Mouse (Mus musculus) lung, embryonic 14.5 days (tissue): ENCODE measurements at regions not wholly inside any gene's neighbourhood (a gene's known extent, or its start where the extent isn't known, plus 50 kb on each side); places are given as distances from the start of the nearest gene placed in this dataset.
A peak's percentile ranks its signal among the peaks of the same experiment; 100 is the strongest.

Source experiments
- ATAC-seq: fragments of 200-750 bp; cut with Nextera tagmentation; 2 replicates; pipeline ENCODE4 v1.8.0; 2017; ENCODE audit warnings: mild to moderate bottlenecking, moderate TSS enrichment, moderate library complexity; ENCODE audit not compliant: insufficient read depth
- DNase-seq: peaks from one replicate; pipeline ENCODE4 v3.0.0-alpha.2; 2015
- H3K27ac ChIP-seq: fragments of 300-500 bp; sonication (generic); 2 replicates; pipeline ENCODE4 v1.5.1; 2014; ENCODE audit warnings: low read depth, mild to moderate bottlenecking, moderate library complexity
- H3K27me3 ChIP-seq: fragments of 300-500 bp; sonication (generic); 2 replicates; pipeline ENCODE4 v1.6.1; 2014; ENCODE audit warnings: low read length, control low read depth; ENCODE audit not compliant: insufficient read depth
- H3K36me3 ChIP-seq: fragments of 300-500 bp; sonication (generic); 2 replicates; pipeline ENCODE4 v1.6.1; 2014; ENCODE audit warnings: control low read depth; ENCODE audit not compliant: insufficient read depth
- H3K4me1 ChIP-seq: fragments of 300-500 bp; sonication (generic); 2 replicates; pipeline ENCODE4 v1.6.1; 2014; ENCODE audit warnings: antibody characterized with exemption, control low read depth; ENCODE audit not compliant: insufficient read depth
- H3K4me2 ChIP-seq: fragments of 300-500 bp; sonication (generic); 2 replicates; pipeline ENCODE4 v1.6.1; 2014; ENCODE audit warnings: mild to moderate bottlenecking
- H3K4me3 ChIP-seq: fragments of 300-500 bp; sonication (generic); 2 replicates; pipeline ENCODE4 v1.5.1; 2014; ENCODE audit warnings: low read depth, low read length
- H3K9ac ChIP-seq: fragments of 300-500 bp; sonication (generic); 2 replicates; pipeline ENCODE4 v1.6.1; 2014
- H3K9me3 ChIP-seq: fragments of 300-500 bp; sonication (generic); 2 replicates; pipeline ENCODE4 v1.6.1; 2016; ENCODE audit warnings: low read depth, low read length, control low read depth
- CTCF ChIP-seq: IDR thresholded peaks from 2 replicates; pipeline ENCODE4 v1.5.1; 2016; ENCODE audit warnings: antibody characterized with exemption, low read depth
- WGBS: fragments of 180-500 bp; shearing (Covaris S2); extraction: QIAGEN DNeasy Blood & Tissue Kit; methylation state at CpG from one replicate; pipeline ENCODE4 v1.1.7; 2014; 5-methylcytosine and 5-hydroxymethylcytosine counted together

DNA sequence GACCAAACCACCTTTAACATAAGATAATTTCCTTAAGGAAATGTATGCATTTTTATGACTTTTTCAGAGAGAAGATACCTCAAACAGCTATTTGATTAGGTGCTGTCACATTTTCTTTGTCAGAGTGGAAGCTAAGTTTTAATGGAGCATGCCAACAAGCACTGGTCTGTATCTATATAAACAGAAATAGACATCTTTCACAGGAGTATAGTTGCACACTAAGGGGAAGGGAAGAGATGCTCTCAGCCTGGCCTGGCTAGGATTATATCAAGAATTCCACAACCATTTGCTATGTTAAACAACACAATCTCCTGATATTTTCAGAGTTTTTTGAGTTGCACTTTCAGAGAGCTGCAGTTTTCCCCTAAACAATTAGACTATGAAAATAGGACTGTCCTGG is 638.1 kb downstream of the Cetn3 start:
- Histone ChIP-seq H3K27ac (no peak overlapping the region), H3K9ac (no peak overlapping the region), H3K27me3 (no peaks in the 10 kb centered on the region), H3K4me2 (no peak overlapping the region), H3K9me3 (no peaks in the 10 kb centered on the region), H3K4me3 (no peak overlapping the region), H3K36me3 (no peaks in the 10 kb centered on the region), H3K4me1 (no peaks in the 10 kb centered on the region)
- TF ChIP-seq CTCF: no peak
- no peak for ATAC-seq
- DNase-seq: no peak

GRCm38 (mm10) chr13:82423911-82424654 is 641.2 kb downstream of the Cetn3 start:
- Histone ChIP-seq H3K9ac (no peak overlapping the region), H3K9me3 (no peaks in the 10 kb centered on the region), H3K36me3 (no peaks in the 10 kb centered on the region), H3K4me2 (no peak overlapping the region), H3K27me3 (no peaks in the 10 kb centered on the region), H3K27ac (no peak overlapping the region), H3K4me1 (no peaks in the 10 kb centered on the region), H3K4me3 (no peak overlapping the region)
- DNase-seq: peak; percentile 14
- TF ChIP-seq CTCF: no peak
- 60% methylated on average over 5 of the region's 5 CpGs for WGBS
- ATAC-seq: no peak

DNA sequence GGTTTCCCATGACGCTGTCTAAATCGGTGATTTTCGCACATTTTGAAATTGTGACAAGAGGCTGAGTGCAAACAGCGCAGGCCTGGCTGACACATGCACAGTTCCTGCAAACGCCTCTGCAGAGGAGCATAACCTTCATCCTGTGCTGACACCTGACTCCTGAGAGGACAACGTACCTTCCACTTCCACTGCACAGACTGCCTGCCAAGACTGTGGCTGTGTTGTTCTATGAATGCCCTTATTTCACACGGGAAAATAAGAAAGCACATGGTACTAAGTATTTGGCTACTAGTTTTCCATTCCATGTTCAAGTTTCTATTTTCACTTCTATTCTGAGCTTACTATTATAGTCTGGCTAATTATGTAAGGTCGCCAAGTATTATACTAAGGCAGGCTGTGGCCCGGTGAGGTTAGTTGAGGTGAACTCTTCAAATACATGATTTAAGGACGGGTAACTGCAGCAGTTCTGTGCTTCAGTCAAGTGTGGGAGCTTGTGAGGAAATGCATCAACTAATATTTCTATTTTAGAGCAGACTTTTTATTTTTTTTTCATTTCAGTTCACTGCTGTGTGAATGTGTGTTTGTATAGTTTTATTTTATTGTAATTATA is 642.0 kb downstream of the Cetn3 start:
- TF ChIP-seq CTCF: no peak
- Histone ChIP-seq H3K4me3 (no peak overlapping the region), H3K36me3 (no peaks in the 10 kb centered on the region), H3K9me3 (no peaks in the 10 kb centered on the region), H3K4me1 (no peaks in the 10 kb centered on the region), H3K27ac (no peak overlapping the region), H3K4me2 (no peak overlapping the region), H3K27me3 (no peaks in the 10 kb centered on the region), H3K9ac (no peak overlapping the region)
- WGBS: 77% methylated on average over 10 of the region's 10 CpGs
- ATAC-seq (no peak), DNase-seq (no peak)

DNA sequence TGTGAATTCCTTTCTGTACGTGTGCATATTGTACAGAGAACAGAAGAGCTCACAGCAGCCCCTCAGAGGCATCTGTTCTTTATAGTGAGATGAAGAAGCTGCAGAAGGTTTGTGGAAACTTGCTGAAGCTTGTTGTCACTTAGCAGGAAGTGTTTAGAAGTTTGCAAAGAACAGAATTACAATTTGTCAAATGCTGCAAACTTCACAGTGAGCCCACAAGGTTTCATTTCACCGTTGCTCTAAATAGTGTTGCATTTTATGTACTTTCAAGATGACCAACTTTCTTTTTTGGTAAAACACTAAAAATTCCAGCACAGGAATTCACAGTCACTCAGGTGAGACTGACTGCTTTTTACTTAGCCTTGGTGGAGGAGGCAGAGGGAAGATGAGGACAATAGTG is 649.5 kb downstream of the Cetn3 start:
- 33% methylated on average over 2 of the region's 2 CpGs for WGBS
- H3K27me3 ChIP-seq: no peaks in the 10 kb centered on the region
- no peak for TF ChIP-seq CTCF
- ATAC-seq (no peak), DNase-seq (peak; percentile 32)
- no peaks in the 10 kb centered on the region for H3K36me3 ChIP-seq
- H3K27ac ChIP-seq: no peak overlapping the region
- no peak overlapping the region for H3K4me3 ChIP-seq
- no peak overlapping the region for H3K9ac ChIP-seq
- H3K4me2 ChIP-seq: no peak overlapping the region
- no peaks in the 10 kb centered on the region for H3K9me3 ChIP-seq
- H3K4me1 ChIP-seq: no peaks in the 10 kb centered on the region

GRCm38 (mm10) chr13:82439294-82439693 is 656.4 kb downstream of the Cetn3 start:
- no peak overlapping the region for H3K9ac ChIP-seq
- no peaks in the 10 kb centered on the region for H3K9me3 ChIP-seq
- no peak for ATAC-seq
- H3K27me3 ChIP-seq: no peaks in the 10 kb centered on the region
- H3K4me3 ChIP-seq: no peak overlapping the region
- no peak for DNase-seq
- H3K4me2 ChIP-seq: no peak overlapping the region
- no peaks in the 10 kb centered on the region for H3K36me3 ChIP-seq
- no peak for TF ChIP-seq CTCF
- no peaks in the 10 kb centered on the region for H3K4me1 ChIP-seq
- H3K27ac ChIP-seq: no peak overlapping the region
- 100% methylated on average over 1 of the region's 1 CpGs for WGBS

GRCm38 (mm10) chr13:82453650-82454049 is 670.8 kb downstream of the Cetn3 start:
- Histone ChIP-seq H3K27ac (no peak overlapping the region), H3K9me3 (no peaks in the 10 kb centered on the region), H3K4me2 (no peak overlapping the region), H3K4me1 (no peaks in the 10 kb centered on the region), H3K36me3 (no peaks in the 10 kb centered on the region), H3K27me3 (no peaks in the 10 kb centered on the region), H3K9ac (no peak overlapping the region), H3K4me3 (no peak overlapping the region)
- 70% methylated on average over 5 of the region's 5 CpGs for WGBS
- DNase-seq: no peak
- no peak for ATAC-seq
- TF ChIP-seq CTCF: no peak

DNA sequence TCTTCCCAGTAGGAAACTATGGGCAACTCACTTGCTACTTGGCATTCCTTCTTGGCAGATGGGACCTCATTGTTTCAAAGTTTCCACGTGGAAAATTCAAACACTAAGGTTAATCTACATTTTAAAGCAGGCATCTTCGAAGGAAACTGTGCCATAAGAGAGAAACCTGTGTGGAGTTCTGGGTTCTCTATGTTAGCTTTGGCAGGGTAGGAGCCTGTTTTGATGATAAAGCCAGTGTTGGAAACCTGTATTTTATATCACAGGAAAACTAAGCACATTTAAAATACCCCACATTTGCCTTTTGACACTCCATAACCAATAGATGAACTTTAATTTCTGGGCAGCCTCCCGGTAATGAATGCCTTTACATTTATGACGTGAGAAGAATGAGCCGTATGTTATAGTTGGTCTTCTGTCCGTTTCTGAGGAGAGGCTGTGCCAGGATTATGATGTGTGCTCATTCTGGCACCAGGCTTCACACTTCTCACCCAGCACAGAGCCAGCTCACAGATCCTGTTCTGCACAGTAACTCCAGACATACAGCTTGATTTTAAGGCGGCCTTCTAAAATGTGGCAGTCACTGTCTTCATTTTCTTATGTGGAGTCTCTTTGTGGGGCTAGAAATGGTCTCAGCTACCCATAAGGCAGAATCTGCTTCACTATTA is 700.5 kb downstream of the Cetn3 start:
- Histone ChIP-seq H3K36me3 (no peaks in the 10 kb centered on the region), H3K27ac (no peak overlapping the region), H3K4me1 (no peaks in the 10 kb centered on the region), H3K9me3 (no peaks in the 10 kb centered on the region), H3K4me3 (no peak overlapping the region), H3K4me2 (no peak overlapping the region), H3K27me3 (no peaks in the 10 kb centered on the region), H3K9ac (no peak overlapping the region)
- no peak for ATAC-seq
- no peak for DNase-seq
- 65% methylated on average over 7 of the region's 7 CpGs for WGBS
- no peak for TF ChIP-seq CTCF
